8 mouse cellular contexts compared by ENCODE assay signal in the genomic region with DNA sequence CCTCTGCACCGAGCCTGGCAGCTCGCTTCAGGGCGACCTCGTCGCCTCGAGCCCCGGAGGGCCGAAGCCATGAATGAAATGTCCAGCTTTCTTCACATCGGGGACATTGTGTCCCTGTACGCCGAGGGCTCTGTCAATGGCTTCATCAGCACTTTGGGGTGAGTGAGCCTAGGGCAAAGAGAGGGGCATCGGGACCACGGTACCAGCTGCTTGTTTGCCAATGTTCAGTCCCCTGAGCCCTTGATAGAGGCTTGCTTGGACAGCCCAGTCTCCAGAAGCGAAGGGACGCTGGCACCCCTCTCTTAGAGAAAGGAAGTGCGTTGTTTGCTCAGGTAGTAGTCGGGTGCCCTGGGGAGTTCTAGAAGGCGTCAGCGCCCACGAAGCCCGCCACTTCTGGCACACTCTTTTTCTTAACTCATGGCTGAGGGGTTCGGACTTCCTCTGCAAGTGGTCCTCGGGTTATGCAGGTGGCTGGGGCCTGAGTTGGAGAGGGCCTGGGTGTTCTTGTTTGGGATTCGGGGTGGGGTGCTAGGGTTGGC. TPM values are rescaled to one million over a fixed set of nuclear protein-coding genes. Genes with fewer than 3 reads are reported as not detected.
A peak's percentile ranks its signal among the peaks of the same experiment; 100 is the strongest.
DNase-seq lines count a peak whose midpoint lies in the region; ATAC-seq and TF ChIP-seq lines count a peak whose summit lies in the region.

No protein-coding gene starts in this region.

- H3K9ac ChIP-seq in forebrain, embryonic 12.5 days: peak overlapping the region; percentile 38
- no peak overlapping the region for H3K9ac ChIP-seq in liver, embryonic 14.5 days (replicated peaks)

- no peaks in the 10 kb centered on the region for H3K36me3 ChIP-seq in forebrain, embryonic 12.5 days (replicated peaks)
- no peaks in the 10 kb centered on the region for H3K36me3 ChIP-seq in liver, embryonic 14.5 days (replicated peaks; ENCODE audit: control insufficient read depth, insufficient read depth, low read depth)

- TF ChIP-seq CTCF in liver, embryonic 14.5 days (IDR thresholded peaks at IDR 0.05; ENCODE audit: low read depth): no peak

- ATAC-seq in forebrain, embryonic 12.5 days (ENCODE audit: low FRiP score): no peak
- no peak for ATAC-seq in liver, embryonic 14.5 days (ENCODE audit: insufficient read depth)

- no peak for TF ChIP-seq EP300 in liver, embryonic 14.5 days (IDR thresholded peaks at IDR 0.05; ENCODE audit: low read depth)

- peak; percentile 94 for DNase-seq in heart, adult 11 months
- no peak for DNase-seq in heart, adult 18-20 months
- DNase-seq in CD4-positive helper T cell, adult 2 months (ENCODE audit: low read depth, low spot score): peak; percentile 47
- no peak for DNase-seq in liver, embryonic 14.5 days (ENCODE audit: low read depth in 3 of 3, low spot score in 3 of 3)
- DNase-seq in thymus, postnatal 4 days: peak; percentile 51
- no peak for DNase-seq in right cerebral cortex, postnatal 25 days
- no peak for DNase-seq in layer of hippocampus, postnatal 25 days (ENCODE audit: extremely low spot score in 1 of 2, low spot score in 1 of 2)

- H3K9me3 ChIP-seq in forebrain, embryonic 12.5 days: no peaks in the 10 kb centered on the region
- H3K9me3 ChIP-seq in liver, embryonic 14.5 days (ENCODE audit: control insufficient read depth, low read length): no peaks in the 10 kb centered on the region

- H3K4me1 ChIP-seq in forebrain, embryonic 12.5 days: peaks cover 11% of the 10 kb centered on the region
- peaks cover 0 to 3% of the 10 kb centered on the region in 2 experiments; a peak in 1 of 4 replicates for H3K4me1 ChIP-seq in liver, embryonic 14.5 days (replicated peaks; ENCODE audit: control insufficient read depth in 2 of 2, insufficient read depth in 2 of 2, low read length in 1 of 2)

- no peak overlapping the region for H3K27ac ChIP-seq in forebrain, embryonic 12.5 days
- H3K27ac ChIP-seq in liver, embryonic 14.5 days: no peak overlapping the region

- peak overlapping the region; percentile 43 for H3K4me3 ChIP-seq in forebrain, embryonic 12.5 days (replicated peaks)
- H3K4me3 ChIP-seq in liver, embryonic 14.5 days (ENCODE audit: insufficient read depth in 1 of 2, low read depth in 2 of 2, low read length in 2 of 2): peak overlapping the region; percentile 55 to 56

- H3K4me2 ChIP-seq in forebrain, embryonic 12.5 days: peak overlapping the region; percentile 73
- H3K4me2 ChIP-seq in liver, embryonic 14.5 days (ENCODE audit: low read depth): peak overlapping the region; percentile 67

- WGBS in forebrain, embryonic 12.5 days: under 1% methylated on average over 24 of the region's 24 CpGs
- 2% methylated on average over 24 of the region's 24 CpGs for WGBS in liver, embryonic 14.5 days (ENCODE audit: insufficient replicate concordance)

- H3K27me3 ChIP-seq in forebrain, embryonic 12.5 days: peaks cover 71% of the 10 kb centered on the region
- H3K27me3 ChIP-seq in liver, embryonic 14.5 days (ENCODE audit: control insufficient read depth, insufficient read depth, low read length): peaks cover 18% of the 10 kb centered on the region

RNA-seq across cellular contexts. Expression of a gene that starts 0.5 kb away (rescaled TPM):
- total RNA-seq in heart, adult 18-20 months (2021): 1 to 10 TPM; 4.1 to 5.8 TPM
- polyA plus RNA-seq in forebrain, embryonic 12.5 days (2016; fragmentation: Nextera tagmentation; extraction: Ambion mirVana): 1.6 and 3.3 TPM in 2 replicates
- polyA plus RNA-seq in liver, embryonic 14.5 days (2012; rRNA removed): 0.96 and 1.00 TPM in 2 replicates
- polyA plus RNA-seq in liver, embryonic 14.5 days (2014; fragmentation: Nextera tagmentation; extraction: Ambion mirVana): 0.53 and 0.75 TPM in 2 replicates
- 1 to 10 TPM; 1.5 to 2.1 TPM for total RNA-seq in layer of hippocampus, postnatal 25 days (2021)

RNA-seq across cellular contexts. Expression of a gene that starts 28.8 kb away (rescaled TPM):
- 10 to 100 TPM; 14.9 to 16.4 TPM for total RNA-seq in heart, adult 18-20 months (2021)
- 3.0 and 3.1 TPM in 2 replicates for polyA plus RNA-seq in forebrain, embryonic 12.5 days (2016; fragmentation: Nextera tagmentation; extraction: Ambion mirVana)
- polyA plus RNA-seq in liver, embryonic 14.5 days (2012; rRNA removed): 16.1 and 17.3 TPM in 2 replicates
- 5.4 and 5.8 TPM in 2 replicates for polyA plus RNA-seq in liver, embryonic 14.5 days (2014; fragmentation: Nextera tagmentation; extraction: Ambion mirVana)
- total RNA-seq in layer of hippocampus, postnatal 25 days (2021): 10 to 100 TPM; 15.4 to 16.3 TPM

Comparison
In these comparisons a context has a peak if more than half of its experiments do, and no peak if none do; other contexts are left out.
1. DNase-seq: peak in heart, adult 11 months (single experiment), CD4-positive helper T cell, adult 2 months (single experiment) and thymus, postnatal 4 days (single experiment); none in heart, adult 18-20 months (0 of 2), liver, embryonic 14.5 days (0 of 3), right cerebral cortex, postnatal 25 days (single experiment) and layer of hippocampus, postnatal 25 days (0 of 2).